Comparison of ENCODE assay signal across 10 mouse cellular contexts in the genomic region with DNA sequence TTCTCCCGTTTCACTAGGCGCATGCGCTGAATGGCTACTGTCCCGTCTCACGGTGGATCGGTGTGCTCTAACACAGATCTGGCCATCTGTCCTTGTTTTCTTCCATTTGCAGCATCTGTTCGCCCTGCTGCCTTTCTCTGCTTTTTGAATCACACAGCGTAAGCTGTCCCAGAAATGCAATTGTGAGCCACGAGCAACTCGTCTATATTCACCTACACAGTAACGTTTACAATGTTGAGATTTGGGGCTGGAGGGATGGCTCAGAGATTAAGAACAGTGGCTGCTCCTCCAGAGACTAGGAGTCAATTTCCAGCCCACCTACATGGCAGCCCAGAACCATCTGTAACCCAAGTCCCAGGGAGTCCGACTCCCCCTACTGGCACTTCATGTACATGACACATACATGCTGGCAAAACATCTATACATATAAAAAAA.
DNase-seq lines count a peak whose midpoint lies in the region; ATAC-seq and TF ChIP-seq lines count a peak whose summit lies in the region.
"Had no signal": no experiment of that assay in that cellular context is flagged by ENCODE, and none has a peak within 500 bp of the region (broad histone marks: within the 10 kb centered on the region; RNA-seq: fewer than 3 reads in every experiment).

No protein-coding gene starts in this region.

- ATAC-seq in kidney, embryonic 16.5 days (ENCODE audit: low FRiP score, low TSS enrichment): no peak

- peak; percentile 78 for DNase-seq in R1 (ENCODE audit: low read depth, low spot score)
- DNase-seq in frontal cortex, adult 2 months (ENCODE audit: extremely low spot score in 1 of 2, low spot score in 1 of 2): peak; percentile 70 to 83
- peak; percentile 48 to 59 for DNase-seq in left cerebral cortex, postnatal 10 days (ENCODE audit: extremely low spot score in 1 of 2, low spot score in 2 of 2)
- DNase-seq in kidney, postnatal 4 days: no peak
- DNase-seq in lung, postnatal 4 days: no peak
- DNase-seq in embryonic facial prominence, embryonic 10.5 days (ENCODE audit: low spot score): no peak
- DNase-seq: adrenal gland, adult 8-10 months; gastrocnemius, adult 2 months had no signal

- no peaks in the 10 kb centered on the region for H3K4me1 ChIP-seq in ES-Bruce4 (ENCODE audit: control insufficient read depth, insufficient read depth, low read length)
- H3K4me1 ChIP-seq in kidney, embryonic 16.5 days (ENCODE audit: insufficient read depth, low read length): no peaks in the 10 kb centered on the region
- H3K4me1 ChIP-seq in embryonic facial prominence, embryonic 10.5 days: peaks cover 11% of the 10 kb centered on the region

- TF ChIP-seq CTCF in ES-Bruce4 (IDR thresholded peaks at IDR 0.05; ENCODE audit: low read depth, low read length): peak; percentile 38

- H3K27ac ChIP-seq in ES-Bruce4 (ENCODE audit: insufficient read depth, low read length): no peak overlapping the region
- H3K27ac ChIP-seq in kidney, embryonic 16.5 days (ENCODE audit: low read length): no peak overlapping the region
- no peak overlapping the region for H3K27ac ChIP-seq in embryonic facial prominence, embryonic 10.5 days (replicated peaks)
- H3K27ac ChIP-seq: gastrocnemius, adult 2 months had no signal

- intact Hi-C loops in left cerebral cortex, postnatal 10 days (cut with DNase I): no loop called here

- H3K36me3 ChIP-seq in ES-Bruce4 (ENCODE audit: control insufficient read depth, insufficient read depth, low read length, poor library complexity, severe bottlenecking): no peaks in the 10 kb centered on the region
- no peaks in the 10 kb centered on the region for H3K36me3 ChIP-seq in kidney, embryonic 16.5 days (ENCODE audit: insufficient read depth, low read length)
- no peaks in the 10 kb centered on the region for H3K36me3 ChIP-seq in embryonic facial prominence, embryonic 10.5 days (replicated peaks)

- no peak for TF ChIP-seq POLR2A in ES-Bruce4 (IDR thresholded peaks at IDR 0.05; ENCODE audit: insufficient read depth, low read length)

- H3K27me3 ChIP-seq in ES-Bruce4 (ENCODE audit: control insufficient read depth, insufficient read depth, low read length, poor library complexity, severe bottlenecking): no peaks in the 10 kb centered on the region
- no peaks in the 10 kb centered on the region for H3K27me3 ChIP-seq in kidney, embryonic 16.5 days (ENCODE audit: insufficient read depth, low read length)
- no peaks in the 10 kb centered on the region for H3K27me3 ChIP-seq in embryonic facial prominence, embryonic 10.5 days (replicated peaks; ENCODE audit: low read depth, poor library complexity, severe bottlenecking)

- H3K4me3 ChIP-seq in ES-Bruce4 (ENCODE audit: low read depth, low read length): no peak overlapping the region
- H3K4me3 ChIP-seq in kidney, embryonic 16.5 days (ENCODE audit: low read length): no peak overlapping the region
- no peak overlapping the region for H3K4me3 ChIP-seq in embryonic facial prominence, embryonic 10.5 days
- H3K4me3 ChIP-seq: gastrocnemius, adult 2 months had no signal

- H3K4me2 ChIP-seq in kidney, embryonic 16.5 days (replicated peaks; ENCODE audit: low read depth, low read length): no peak overlapping the region

- WGBS in kidney, embryonic 16.5 days: 90% methylated on average over 12 of the region's 12 CpGs
- 88% methylated on average over 12 of the region's 12 CpGs for whole genome bisulfite sequencing in embryonic facial prominence, embryonic 10.5 days

- no peak overlapping the region for H3K9ac ChIP-seq in ES-Bruce4 (ENCODE audit: low read depth, poor library complexity, severe bottlenecking)
- H3K9ac ChIP-seq in kidney, embryonic 16.5 days (replicated peaks; ENCODE audit: low read length): no peak overlapping the region

- H3K9me3 ChIP-seq in ES-Bruce4 (replicated peaks; ENCODE audit: control insufficient read depth, insufficient read depth, low read length, poor library complexity, severe bottlenecking): no peaks in the 10 kb centered on the region
- H3K9me3 ChIP-seq in kidney, embryonic 16.5 days (ENCODE audit: low read length): no peaks in the 10 kb centered on the region
- no peaks in the 10 kb centered on the region for H3K9me3 ChIP-seq in embryonic facial prominence, embryonic 10.5 days

- 0 out of 2 replicates have a peak, but pooled peaks have one; percentile 10 for TF ChIP-seq EP300 in ES-Bruce4 (IDR thresholded peaks at IDR 0.05; ENCODE audit: insufficient read depth, low read depth, low read length)

Comparison
In these comparisons a context has a peak if more than half of its experiments do, and no peak if none do; other contexts are left out.
1. DNase-seq: peak in R1 (single experiment), frontal cortex, adult 2 months (2 of 2) and left cerebral cortex, postnatal 10 days (2 of 2); none in kidney, postnatal 4 days (0 of 2), lung, postnatal 4 days (0 of 2) and embryonic facial prominence, embryonic 10.5 days (single experiment).